17 mouse cellular contexts compared by ENCODE assay signal in genomic region chr7:73144846-73145245, GRCm38 (mm10).
"Had no signal": no experiment of that assay in that cellular context is flagged by ENCODE, and none has a peak within 500 bp of the region (broad histone marks: within the 10 kb centered on the region; RNA-seq: fewer than 3 reads in every experiment).

No protein-coding gene starts in this region.

- H3K9ac ChIP-seq: liver, postnatal 0 days; lung, embryonic 15.5 days; midbrain, embryonic 13.5 days; midbrain, embryonic 15.5 days; neural tube, embryonic 12.5 days; stomach, embryonic 15.5 days had no signal

- H3K4me2 ChIP-seq: lung, embryonic 15.5 days; midbrain, embryonic 13.5 days; midbrain, embryonic 15.5 days; neural tube, embryonic 12.5 days; stomach, embryonic 15.5 days had no signal

- H3K36me3 ChIP-seq: lung, embryonic 15.5 days; midbrain, embryonic 13.5 days; midbrain, embryonic 15.5 days; neural tube, embryonic 12.5 days; stomach, embryonic 15.5 days had no signal

- H3K27me3 ChIP-seq: lung, embryonic 15.5 days; midbrain, embryonic 13.5 days; midbrain, embryonic 15.5 days; neural tube, embryonic 12.5 days; stomach, embryonic 15.5 days had no signal

- H3K27ac ChIP-seq: lung, embryonic 15.5 days; macrophage; midbrain, embryonic 13.5 days; midbrain, embryonic 15.5 days; neural tube, embryonic 12.5 days; stomach, embryonic 15.5 days; stomach, postnatal 0 days had no signal

- ATAC-seq: liver, postnatal 0 days; lung, postnatal 0 days; midbrain, embryonic 13.5 days; midbrain, embryonic 15.5 days had no signal

- H3K4me1 ChIP-seq: megakaryocyte, embryonic 14.5 days had no signal

- DNase-seq: liver, postnatal 0 days; lung, adult 2 months; lung, postnatal 14 days; lung, postnatal 36 days; right cerebral cortex, postnatal 14 days; thymus, adult 2 months; thymus, postnatal 25 days; thymus, postnatal 4 days had no signal

- H3K9me3 ChIP-seq: lung, embryonic 15.5 days; megakaryocyte, embryonic 14.5 days; midbrain, embryonic 13.5 days; midbrain, embryonic 15.5 days; neural tube, embryonic 12.5 days; stomach, embryonic 15.5 days had no signal

- H3K4me3 ChIP-seq: lung, embryonic 15.5 days; megakaryocyte, embryonic 14.5 days; midbrain, embryonic 13.5 days; midbrain, embryonic 15.5 days; neural tube, embryonic 12.5 days; stomach, embryonic 15.5 days had no signal
